Mouse (Mus musculus): ENCODE measurements around the gene Spag9.

Gene Spag9

GRCm38 (mm10) chr11:93995720-93996305, at the start of gene Spag9:
TSS of gene Spag9 (plus strand) at chr11:93996091.
- peak; percentile 96 for DNase-seq (ENCODE audit: low spot score)

DNA sequence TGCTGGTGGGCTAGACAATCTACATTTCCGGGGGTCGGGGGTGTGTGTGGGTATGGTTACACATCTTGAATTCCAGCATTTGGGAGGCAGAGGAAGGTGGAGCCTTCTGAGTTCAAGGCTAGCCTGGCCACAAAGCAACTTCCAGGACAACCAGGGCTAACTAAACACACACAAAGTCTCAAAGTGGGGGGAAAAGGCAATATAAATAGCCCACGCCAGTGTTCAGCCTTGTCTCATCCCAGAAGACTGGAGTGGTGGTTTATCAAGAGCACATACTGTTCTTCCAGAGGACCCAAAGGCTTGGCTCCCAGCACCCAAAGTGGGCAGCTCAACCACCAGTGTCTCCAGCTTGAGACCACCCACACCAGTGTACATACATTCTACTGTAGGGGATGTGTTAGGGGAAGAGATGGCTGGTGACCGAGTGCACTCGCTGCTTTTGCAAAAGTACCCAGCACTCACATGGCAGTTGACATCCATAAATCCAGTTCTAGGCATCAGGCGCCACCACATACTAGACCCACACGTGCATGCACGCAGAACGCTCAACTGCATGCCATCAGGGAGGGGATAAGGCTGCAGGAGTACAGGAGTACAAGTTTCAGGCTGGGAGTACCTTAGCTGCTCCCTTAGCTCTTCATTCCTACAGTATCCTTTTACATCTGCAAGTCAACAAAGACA, 46.9 kb upstream of the Spag9 start:
- no peak for DNase-seq (ENCODE audit: low spot score)

GRCm38 (mm10) chr11:93950045-93950444, 45.8 kb upstream of the Spag9 start:
- DNase-seq (ENCODE audit: low spot score) = no peak

DNA sequence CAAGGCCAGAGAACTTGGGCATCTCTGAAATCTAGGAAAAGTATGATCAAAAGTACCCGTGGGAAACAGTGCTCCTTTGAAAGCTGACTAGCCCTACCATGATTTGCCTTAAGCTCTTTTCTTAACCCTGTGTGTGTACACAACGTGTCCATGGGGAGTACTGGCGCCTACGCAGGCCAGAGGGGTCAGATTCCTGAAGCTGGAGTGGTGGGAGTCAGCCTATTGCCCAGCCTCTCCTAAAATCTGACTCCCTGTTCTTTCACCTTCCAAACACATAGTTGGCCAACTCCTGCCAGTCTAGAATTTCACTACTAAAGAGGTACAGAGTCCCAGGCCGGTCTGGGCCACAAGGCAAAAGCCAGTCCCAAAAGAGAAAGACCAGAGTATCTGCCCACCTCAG, 43.5 kb upstream of the Spag9 start:
- no peak for DNase-seq (ENCODE audit: low spot score)

DNA sequence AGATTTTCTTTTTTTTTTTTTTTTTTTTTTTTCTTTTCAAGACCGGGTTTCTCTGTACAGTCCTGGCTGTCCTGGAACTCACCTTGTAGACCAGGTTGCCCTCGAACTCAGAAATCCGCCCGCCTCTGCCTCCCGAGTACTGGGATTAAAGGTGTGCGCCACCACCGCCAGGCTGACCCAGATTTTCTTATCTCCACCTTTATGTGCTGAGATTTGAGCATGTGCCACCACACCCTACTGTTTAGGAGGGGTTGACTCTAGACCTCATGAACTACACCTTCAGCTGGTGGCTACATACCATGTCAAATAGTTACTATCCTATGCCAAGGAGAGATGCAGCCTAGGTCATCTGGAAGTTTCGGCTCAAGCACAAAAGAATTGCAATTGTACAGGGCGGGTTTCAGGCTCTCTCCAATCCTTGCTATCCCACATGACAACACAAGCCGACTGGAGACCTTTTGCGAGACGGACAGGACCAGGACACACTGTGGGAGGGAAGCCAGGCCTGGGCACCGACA, 41.1 kb upstream of the Spag9 start:
- DNase-seq (ENCODE audit: low spot score) = no peak

GRCm38 (mm10) chr11:93955256-93956150, 40.4 kb upstream of the Spag9 start:
- peak; percentile 94 for DNase-seq (ENCODE audit: low spot score)

GRCm38 (mm10) chr11:93956159-93956558, 39.7 kb upstream of the Spag9 start, which contains the start of gene Nme2:
TSS of gene Nme2 (minus strand) at chr11:93956259.
- no peak for DNase-seq (ENCODE audit: low spot score)

- DNase-seq (ENCODE audit: low spot score) = no peak
Observed at GRCm38 (mm10) chr11:93957031-93957555, 38.8 kb upstream of the Spag9 start.

GRCm38 (mm10) chr11:93957746-93958145, 38.1 kb upstream of the Spag9 start:
- no peak for DNase-seq (ENCODE audit: low spot score)

DNA sequence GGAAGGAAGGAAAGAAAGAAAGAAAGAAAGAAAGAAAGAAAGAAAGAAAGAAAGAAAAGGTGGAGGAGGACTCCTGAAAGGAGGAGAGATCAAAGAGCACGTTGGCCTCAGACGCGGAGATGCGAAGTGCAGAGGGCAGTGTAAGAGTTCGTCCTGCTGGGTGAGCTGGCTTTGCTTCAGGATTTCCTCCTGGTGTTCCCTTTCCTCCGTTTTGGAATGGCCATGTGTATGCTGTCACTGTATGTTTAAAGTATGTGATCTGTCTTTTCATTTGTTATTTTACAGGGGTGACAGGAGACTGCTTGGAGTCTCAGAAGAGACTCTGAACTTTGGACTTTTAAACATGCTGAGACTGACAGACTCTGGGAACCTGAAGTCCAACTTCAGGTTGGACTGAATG, 34.4 kb upstream of the Spag9 start:
- DNase-seq (ENCODE audit: low spot score) = no peak

DNA sequence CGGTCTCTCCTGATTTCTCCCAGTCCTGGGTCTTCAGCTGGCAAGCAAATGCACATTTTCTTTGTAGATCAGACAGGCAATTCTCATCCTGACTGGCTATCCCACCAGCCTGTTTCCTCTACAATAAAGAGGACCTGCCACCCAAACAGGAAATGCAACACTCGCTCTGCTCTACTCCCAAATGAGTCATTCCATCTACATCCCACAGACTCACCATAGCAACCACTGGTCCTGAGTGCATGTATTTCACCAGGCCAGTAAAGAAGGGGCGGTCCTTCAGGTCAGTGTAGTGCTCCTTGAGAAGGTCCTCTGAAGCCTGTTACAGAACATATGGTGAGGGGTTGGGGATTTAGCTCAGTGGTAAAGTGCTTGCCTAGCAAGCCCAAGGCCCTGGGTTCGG, 32.9 kb upstream of the Spag9 start:
- DNase-seq (ENCODE audit: low spot score) = no peak

DNA sequence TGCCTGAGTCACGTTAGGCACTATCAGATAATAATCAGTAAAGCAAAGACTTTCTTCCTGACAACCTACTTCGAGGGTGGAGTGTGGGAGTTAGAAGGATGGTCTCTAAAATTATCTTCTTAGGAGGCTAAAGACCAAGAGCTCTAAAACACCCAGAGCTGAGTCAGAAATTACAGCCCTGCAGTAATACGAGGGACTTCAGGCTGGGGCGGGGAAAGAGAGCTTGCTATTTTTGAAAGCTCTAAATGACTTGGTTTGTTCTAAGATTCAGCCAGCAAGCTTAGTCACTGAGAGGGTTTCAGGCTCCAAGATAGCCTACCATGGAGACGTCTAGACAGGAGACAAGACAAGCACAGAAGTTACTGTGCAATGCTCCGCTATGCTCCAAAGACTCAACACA, 30.5 kb upstream of the Spag9 start:
- no peak for DNase-seq (ENCODE audit: low spot score)

- no peak for DNase-seq (ENCODE audit: low spot score)
Observed at GRCm38 (mm10) chr11:93967381-93967780, 28.5 kb upstream of the Spag9 start.

GRCm38 (mm10) chr11:93968005-93968847, 27.7 kb upstream of the Spag9 start, which contains the start of the genes Gm20390 and Nme1:
TSS of gene Gm20390 (minus strand) at chr11:93968293.
TSS of gene Nme1 (minus strand) at chr11:93968521.
- peak; percentile 96 for DNase-seq (ENCODE audit: low spot score)

- no peak for DNase-seq (ENCODE audit: low spot score)
Observed at GRCm38 (mm10) chr11:93968848-93969128, 27.1 kb upstream of the Spag9 start.

GRCm38 (mm10) chr11:93969171-93969570, 26.7 kb upstream of the Spag9 start:
- DNase-seq (ENCODE audit: low spot score) = no peak

GRCm38 (mm10) chr11:93969799-93970198, 26.1 kb upstream of the Spag9 start:
- no peak for DNase-seq (ENCODE audit: low spot score)

DNA sequence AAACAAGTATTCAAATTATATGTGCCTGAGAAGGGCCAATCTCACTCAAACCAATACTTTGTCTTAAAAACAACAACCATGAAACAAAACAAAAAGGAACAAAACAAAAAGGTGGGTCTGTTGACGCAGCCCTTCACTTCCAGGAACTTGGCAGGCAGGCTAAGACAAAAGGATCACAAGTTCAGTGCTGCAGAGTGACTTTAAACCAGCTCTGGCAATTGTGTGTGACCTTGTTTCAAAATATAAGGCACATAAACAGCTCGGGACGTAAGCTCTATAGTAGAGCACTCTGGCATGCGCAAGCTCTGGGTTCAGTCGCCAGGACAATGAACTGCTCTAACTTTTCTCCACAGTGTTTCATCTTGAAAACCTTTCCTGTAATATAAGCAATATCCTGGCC, 22.9 kb upstream of the Spag9 start:
- DNase-seq (ENCODE audit: low spot score) = no peak

DNA sequence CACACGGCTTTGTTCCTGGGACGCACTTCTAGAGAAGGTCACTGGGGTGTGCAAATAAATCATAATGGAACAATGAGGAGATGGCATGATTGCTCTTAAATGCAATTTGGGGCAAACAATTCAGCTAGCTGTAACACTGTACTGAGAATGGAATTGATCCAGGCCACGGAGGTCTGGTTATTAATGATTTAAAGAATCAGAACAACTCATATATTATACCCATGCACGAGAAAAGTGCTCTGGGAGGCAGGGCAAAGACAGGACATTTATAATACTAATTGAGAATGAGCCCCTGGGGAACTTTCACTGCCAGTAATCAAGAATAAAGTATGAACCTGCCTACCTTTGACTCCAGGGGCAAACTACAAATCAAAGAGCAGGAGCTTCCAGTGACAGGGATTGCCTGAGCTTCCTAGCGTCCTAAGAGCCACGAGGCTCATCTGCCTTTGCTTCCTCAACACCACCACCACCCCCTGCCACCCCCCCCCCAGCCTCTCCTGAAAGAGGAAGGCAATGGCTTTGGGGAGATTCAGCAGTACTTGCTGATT, 16.3 kb upstream of the Spag9 start:
- DNase-seq (ENCODE audit: low spot score) = no peak

DNA sequence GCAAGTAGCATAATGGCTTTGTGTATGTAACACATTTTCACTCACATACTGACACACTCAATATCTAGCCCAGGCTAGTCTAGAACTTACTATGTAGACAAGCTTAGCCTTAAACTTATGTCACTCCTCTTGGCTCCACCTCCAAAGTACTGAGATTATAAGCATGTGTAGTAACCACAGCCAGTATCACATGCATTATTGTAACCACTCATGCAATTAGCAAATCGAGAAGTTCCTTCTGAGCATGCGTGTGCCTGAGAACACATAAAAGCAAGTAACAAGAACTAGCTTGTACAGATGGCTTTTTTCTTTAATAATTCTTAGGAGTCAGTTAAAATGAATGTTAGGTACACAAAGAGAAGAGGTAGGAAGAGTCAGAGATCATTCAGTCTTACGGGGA, 11.3 kb upstream of the Spag9 start:
- DNase-seq (ENCODE audit: low spot score) = no peak

DNA sequence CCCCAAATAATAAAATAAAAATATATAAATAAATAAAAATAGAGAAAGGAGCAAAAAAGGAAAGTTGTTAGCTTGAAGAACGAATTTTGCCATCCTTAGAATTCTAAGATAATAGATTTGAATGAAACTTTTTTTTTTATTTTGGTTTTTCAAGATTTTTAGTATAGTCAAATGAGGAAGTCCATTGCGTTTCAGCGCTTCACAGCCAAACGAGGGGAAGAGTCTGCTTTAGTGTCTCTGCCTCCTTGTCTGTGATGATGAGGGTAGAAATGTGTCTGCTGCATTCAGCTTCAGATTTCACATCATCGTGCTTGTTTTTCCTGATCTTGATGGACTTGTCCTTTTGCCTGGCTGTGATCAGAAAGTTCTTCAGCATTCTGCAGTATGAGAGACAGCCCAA, 10.6 kb upstream of the Spag9 start:
- DNase-seq (ENCODE audit: low spot score) = no peak

Measured in testis, postnatal 10 days (tissue).